In genomic region chr1:152051858-152052257, GRCm38 (mm10) we compare ENCODE assay signal across 15 mouse cellular contexts. TPM values are rescaled to one million over a fixed set of nuclear protein-coding genes. Genes with fewer than 3 reads are reported as not detected.
DNase-seq lines count a peak whose midpoint lies in the region; ATAC-seq lines count a peak whose summit lies in the region.
"Had no signal": no experiment of that assay in that cellular context is flagged by ENCODE, and none has a peak within 500 bp of the region (broad histone marks: within the 10 kb centered on the region; RNA-seq: fewer than 3 reads in every experiment).

No protein-coding gene starts in this region.

- H3K27me3 ChIP-seq in heart, embryonic 10.5 days (ENCODE audit: insufficient read depth, poor library complexity, severe bottlenecking), result no peaks in the 10 kb centered on the region
- no peaks in the 10 kb centered on the region for H3K27me3 ChIP-seq in lung, embryonic 16.5 days (ENCODE audit: control insufficient read depth, insufficient read depth, low read depth, low read length)
- H3K27me3 ChIP-seq: forebrain, embryonic 13.5 days; hindbrain, embryonic 13.5 days had no signal

- no peak overlapping the region for H3K4me2 ChIP-seq in lung, embryonic 16.5 days (ENCODE audit: low read depth, low read length)
- H3K4me2 ChIP-seq: forebrain, embryonic 13.5 days; hindbrain, embryonic 13.5 days had no signal

- peak; percentile 21 to 39 for DNase-seq in heart, adult 18-20 months
- DNase-seq in heart, embryonic 10.5 days (ENCODE audit: low spot score), result no peak
- peak; percentile 42 for DNase-seq in urinary bladder, adult 2 months (ENCODE audit: low spot score)
- DNase-seq in urinary bladder, postnatal 4 days (ENCODE audit: low spot score in 2 of 2), result no peak
- DNase-seq in cerebellum, adult 9-10 months, result no peak
- no peak for DNase-seq in right cerebral cortex, postnatal 25 days
- DNase-seq in layer of hippocampus, adult 9-11 months, result no peak
- DNase-seq: cerebellum, adult 11 months; gastrocnemius, postnatal 25 days; left cerebral cortex, postnatal 4 days had no signal

- no peak overlapping the region for H3K27ac ChIP-seq in heart, embryonic 10.5 days
- H3K27ac ChIP-seq in lung, embryonic 16.5 days (ENCODE audit: low read length), result 0 out of 2 replicates have a peak overlapping the region, but pooled peaks have one; percentile 26
- H3K27ac ChIP-seq: forebrain, embryonic 13.5 days; hindbrain, embryonic 13.5 days; macrophage had no signal

- H3K36me3 ChIP-seq in heart, embryonic 10.5 days, result no peaks in the 10 kb centered on the region
- no peaks in the 10 kb centered on the region for H3K36me3 ChIP-seq in lung, embryonic 16.5 days (ENCODE audit: control insufficient read depth, insufficient read depth, low read length)
- H3K36me3 ChIP-seq: G1E; hindbrain, embryonic 13.5 days had no signal

- no peak overlapping the region for H3K4me3 ChIP-seq in heart, embryonic 10.5 days
- H3K4me3 ChIP-seq in lung, embryonic 16.5 days (ENCODE audit: low read length), result no peak overlapping the region
- H3K4me3 ChIP-seq: forebrain, embryonic 13.5 days; hindbrain, embryonic 13.5 days had no signal

- WGBS in heart, embryonic 10.5 days, result 41% methylated on average over 9 of the region's 9 CpGs
- WGBS in lung, embryonic 16.5 days, result 10% methylated on average over 9 of the region's 9 CpGs

- H3K9ac ChIP-seq in lung, embryonic 16.5 days (ENCODE audit: low read length), result no peak overlapping the region
- H3K9ac ChIP-seq: forebrain, embryonic 13.5 days; hindbrain, embryonic 13.5 days had no signal

- peaks cover 69% of the 10 kb centered on the region for H3K4me1 ChIP-seq in heart, embryonic 10.5 days
- peaks cover 32% of the 10 kb centered on the region for H3K4me1 ChIP-seq in lung, embryonic 16.5 days (replicated peaks; ENCODE audit: control insufficient read depth, insufficient read depth, low read length)

- peak; percentile 68 for ATAC-seq in lung, embryonic 16.5 days (ENCODE audit: low read depth)
- ATAC-seq: forebrain, embryonic 13.5 days had no signal

- no peaks in the 10 kb centered on the region for H3K9me3 ChIP-seq in heart, embryonic 10.5 days
- H3K9me3 ChIP-seq in lung, embryonic 16.5 days (ENCODE audit: control insufficient read depth, low read length), result no peaks in the 10 kb centered on the region
- H3K9me3 ChIP-seq: forebrain, embryonic 13.5 days; hindbrain, embryonic 13.5 days had no signal

RNA-seq across cellular contexts. Expression of gene 1700025G04Rik, which starts 38.1 kb away (rescaled TPM):
- total RNA-seq in heart, adult 18-20 months (2021), result 10 to 100 TPM; 38.9 to 41.0 TPM
- polyA plus RNA-seq in heart, embryonic 10.5 days (2016; fragmentation: Nextera tagmentation; extraction: Ambion mirVana), result 22.3 and 30.0 TPM in 2 replicates
- 17.4 and 20.1 TPM in 2 replicates for polyA plus RNA-seq in urinary bladder, adult 2 months (2012; rRNA removed)
- 16.7 and 17.3 TPM in 2 replicates for polyA plus RNA-seq in lung, embryonic 16.5 days (2015; fragmentation: Nextera tagmentation; extraction: Ambion mirVana)
- polyA plus RNA-seq: G1E had no signal

Comparison
In these comparisons a context has a peak if more than half of its experiments do, and no peak if none do; other contexts are left out.
1. DNase-seq: peak in heart, adult 18-20 months (2 of 2) and urinary bladder, adult 2 months (single experiment); none in heart, embryonic 10.5 days (single experiment), urinary bladder, postnatal 4 days (0 of 2), cerebellum, adult 9-10 months (single experiment), right cerebral cortex, postnatal 25 days (single experiment) and layer of hippocampus, adult 9-11 months (single experiment).